Mouse (Mus musculus): Measurements from ENCODE around the gene Cfd. TPM values are rescaled to one million over a fixed set of nuclear protein-coding genes. Genes with fewer than 3 reads are reported as not detected.

The Cfd gene
- polyA plus RNA-seq, 1 experiment = 1,194 TPM

DNA sequence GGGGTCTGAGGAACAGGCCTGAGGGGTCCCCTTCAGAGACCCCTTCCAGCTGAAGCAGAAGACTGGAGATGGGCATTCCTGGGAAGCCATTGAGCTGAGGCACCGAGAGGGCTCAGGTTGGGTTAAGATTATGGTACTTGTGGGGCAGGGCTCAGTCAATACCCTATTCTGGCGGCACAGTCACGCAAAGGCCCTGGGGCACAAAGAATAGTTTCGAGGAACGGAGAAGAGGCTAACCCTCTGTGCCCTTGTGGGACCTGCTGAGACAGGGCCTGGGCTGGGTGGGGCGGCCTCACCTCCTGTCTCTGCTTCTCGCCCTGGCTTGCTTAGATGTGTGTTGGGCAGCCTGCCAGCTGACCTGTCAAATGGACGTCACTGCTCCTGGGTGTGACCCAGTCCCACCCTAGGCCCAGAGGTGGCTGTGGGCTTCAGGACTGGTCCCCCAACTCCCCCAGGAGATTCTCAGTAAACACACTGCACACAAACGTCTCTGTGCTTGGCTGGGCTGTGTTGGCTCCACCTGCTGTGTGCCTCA lies 42.6 kb downstream of the Cfd start:
- no peak for DNase-seq (ENCODE audit: low spot score)

DNA sequence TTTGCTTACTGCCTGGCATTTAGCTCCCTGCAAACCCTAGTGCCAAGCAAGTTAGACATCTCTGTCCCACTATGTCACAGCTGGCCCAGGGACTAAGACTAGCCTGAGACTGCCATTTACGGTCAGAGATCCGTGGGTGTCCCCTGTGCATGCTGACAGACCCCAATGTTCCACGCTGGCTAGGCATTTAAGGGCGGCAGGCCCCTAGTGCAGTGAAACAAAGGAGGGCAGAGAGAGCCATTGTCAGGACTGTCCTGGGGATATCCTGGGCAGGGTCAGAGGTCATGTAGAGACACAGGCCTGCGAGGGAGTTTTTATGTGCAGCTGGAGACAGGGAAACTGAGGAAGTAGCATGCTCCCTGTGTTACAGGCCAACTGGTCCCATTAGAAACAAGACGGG lies 43.2 kb downstream of the Cfd start:
- DNase-seq (ENCODE audit: low spot score) = no peak

DNA sequence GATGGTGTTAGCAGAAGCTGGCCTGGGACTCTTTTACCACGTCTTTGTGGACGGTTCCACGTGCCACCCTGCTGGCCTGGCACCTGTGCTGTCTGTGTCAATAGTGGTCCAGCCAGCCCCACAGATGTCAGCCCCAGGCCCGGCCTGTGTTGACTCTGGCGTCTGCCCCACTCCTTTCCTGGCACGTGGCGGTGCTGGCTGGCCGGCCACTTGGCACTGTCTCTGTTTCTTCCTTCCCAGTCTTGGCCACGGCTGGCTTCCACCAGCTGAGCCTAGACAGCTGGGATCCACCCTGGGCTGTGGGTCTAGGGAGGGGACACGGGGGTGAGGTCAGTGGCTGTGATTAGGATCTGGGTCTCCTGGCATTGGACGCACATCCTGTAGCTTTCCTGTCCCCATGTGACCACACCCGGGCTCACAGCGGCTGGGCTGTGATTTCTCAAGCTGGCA lies 43.6 kb downstream of the Cfd start:
- DNase-seq (ENCODE audit: low spot score) = peak; percentile 63

DNA sequence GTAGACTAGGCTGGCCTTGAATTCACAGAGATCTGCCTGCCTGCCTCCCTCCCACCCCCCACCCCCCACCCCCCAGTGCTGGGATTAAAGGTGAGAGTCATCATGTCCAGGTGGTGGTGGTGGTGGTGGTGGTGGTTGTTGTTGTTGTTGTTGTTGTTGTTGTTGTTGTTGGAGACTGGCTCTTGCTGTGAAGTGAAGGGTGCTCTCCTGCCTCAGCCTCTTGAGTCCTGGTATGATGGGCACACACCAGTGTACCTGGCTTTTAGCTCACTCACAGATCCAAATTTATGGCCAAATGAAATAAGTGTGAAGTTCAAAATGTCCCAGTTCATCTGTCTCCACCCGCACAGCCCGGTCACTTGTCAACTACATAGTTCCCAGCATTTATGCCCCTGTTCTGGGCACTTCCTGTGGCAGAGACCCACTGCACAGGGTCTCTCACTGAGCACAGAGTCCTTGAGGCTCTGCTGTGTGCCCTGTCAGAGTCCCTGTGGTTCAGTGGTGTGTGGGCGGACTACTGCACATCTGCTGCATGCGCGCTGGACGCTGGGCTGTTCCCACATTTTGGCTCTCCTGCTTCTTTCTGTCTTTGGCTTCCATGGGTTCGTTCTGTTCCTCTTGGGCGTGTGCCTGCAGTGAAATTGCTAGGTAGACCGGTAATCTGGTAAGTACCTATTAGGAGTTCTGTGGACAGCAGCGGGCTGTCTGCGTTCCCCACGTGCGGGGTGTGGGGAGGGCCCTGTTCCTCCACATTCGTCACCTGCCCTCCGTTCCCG lies 44.3 kb downstream of the Cfd start:
- no peak for DNase-seq (ENCODE audit: low spot score)

DNA sequence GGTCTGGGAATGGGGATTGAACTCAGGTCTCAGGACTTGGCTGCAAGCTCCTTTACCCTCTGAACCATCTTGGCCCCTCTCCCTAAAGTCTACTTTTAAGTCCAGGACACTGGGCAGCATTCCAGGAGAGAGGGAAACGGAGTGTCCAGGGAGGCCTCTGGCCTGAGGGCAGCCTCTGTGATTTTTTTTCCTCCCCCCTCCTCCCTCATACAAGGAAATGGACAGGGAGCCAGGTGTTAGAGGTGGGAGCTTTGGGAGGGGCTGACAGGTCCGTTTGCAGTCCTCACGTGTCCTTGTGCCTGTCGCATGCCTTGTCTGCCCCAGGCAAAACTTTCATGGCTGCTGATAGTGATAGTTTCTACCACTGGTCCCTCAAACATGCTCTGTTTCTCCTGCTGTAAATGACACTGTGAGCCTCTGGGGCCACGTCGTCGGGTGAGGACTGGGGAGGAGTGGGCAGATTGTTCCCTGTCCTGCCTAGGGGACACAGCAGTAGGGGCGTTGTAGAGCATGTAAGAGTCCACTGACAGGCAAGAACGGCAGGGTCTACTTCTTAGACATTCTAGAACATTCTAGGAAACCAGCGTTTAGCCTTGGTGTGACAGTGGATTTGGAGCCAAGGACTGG lies 45.7 kb downstream of the Cfd start:
- DNase-seq (ENCODE audit: low spot score) = no peak

DNA sequence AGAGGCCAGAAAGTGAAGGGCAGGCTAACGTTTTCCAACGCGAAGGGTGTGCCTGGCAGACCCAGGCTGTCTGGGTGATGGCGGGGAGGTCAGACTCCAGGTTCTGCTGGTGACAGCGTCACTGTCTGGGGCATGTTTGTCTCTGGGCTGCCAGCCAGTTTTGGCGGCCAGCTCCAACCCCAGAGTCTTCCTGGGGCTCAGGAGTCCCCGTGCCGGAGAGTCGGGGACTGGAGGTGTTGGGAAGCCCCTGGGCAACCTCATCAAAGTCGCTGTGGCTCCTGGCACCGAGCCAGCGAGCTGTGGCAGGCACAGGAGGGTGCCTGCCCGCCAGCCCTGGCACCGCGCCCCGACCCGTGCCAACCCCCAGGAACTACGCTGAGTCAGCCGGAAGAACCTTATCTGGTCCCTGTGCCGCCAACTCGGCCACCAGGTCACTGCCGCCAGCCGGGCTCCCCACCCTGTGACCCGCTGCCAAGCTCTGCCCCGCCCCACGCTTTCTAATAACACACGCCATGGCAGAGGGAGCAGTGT lies 46.3 kb downstream of the Cfd start:
- peak; percentile 84 for DNase-seq (ENCODE audit: low spot score)

DNA sequence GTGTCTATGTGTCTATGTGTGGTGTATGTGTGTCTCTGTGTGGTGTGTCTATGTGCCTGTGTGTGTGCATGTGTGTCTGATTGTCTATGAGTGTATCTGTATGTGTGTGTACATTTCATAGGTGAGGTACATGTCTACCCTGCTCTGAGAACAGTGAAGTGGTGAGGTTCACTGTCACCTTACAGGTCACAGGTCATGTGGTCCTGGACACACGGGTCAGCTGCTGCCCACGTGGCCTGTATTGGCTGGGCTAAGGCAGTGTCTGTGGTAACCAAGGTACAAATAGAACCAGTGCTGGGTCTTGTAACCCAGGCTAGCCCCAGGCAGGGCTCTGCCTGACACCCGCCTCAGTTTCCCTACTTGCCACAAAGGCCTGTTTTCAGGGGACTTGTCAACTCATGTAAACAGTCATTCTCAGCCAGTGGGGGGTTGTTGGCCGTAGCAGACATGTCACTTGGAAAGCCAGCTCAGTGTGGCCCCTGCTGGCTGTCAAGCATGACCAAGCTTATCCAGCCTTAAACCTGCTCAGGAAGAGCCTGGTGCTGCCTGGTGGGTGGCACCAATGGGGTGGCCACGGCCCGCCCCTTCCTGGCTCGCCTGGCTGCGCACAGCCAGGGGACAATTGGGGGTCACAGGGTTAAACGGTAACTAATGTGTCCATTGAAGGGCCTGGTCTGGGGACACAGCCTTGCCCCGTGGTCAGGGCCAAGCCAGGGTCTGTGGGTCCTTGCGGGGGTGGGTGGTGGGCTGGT lies 47.3 kb downstream of the Cfd start:
- no peak for DNase-seq (ENCODE audit: low spot score)

DNA sequence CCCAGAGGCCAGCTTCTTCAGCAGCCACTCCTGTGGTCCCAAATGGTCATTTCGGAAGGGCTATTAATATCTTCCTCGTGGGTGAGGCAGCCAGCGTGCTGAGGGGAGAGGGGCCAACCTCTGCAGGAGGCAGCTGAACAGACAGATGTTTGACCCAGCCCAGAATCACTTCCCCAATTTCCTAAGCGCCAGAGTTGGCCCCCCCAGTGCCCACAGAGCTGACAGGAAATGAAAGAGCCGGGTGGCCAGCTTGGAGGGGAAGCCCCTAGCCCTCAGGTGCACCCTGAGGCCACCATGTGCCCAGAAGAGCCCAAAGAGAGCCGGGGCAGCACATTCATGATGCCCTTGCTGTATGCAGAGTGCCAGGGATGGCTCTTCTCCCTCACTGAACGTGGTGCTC lies 50.1 kb downstream of the Cfd start:
- no peak for DNase-seq (ENCODE audit: low spot score)

Other genes with a start within 250 kb of the Cfd start
- not detected in 2 replicates for gene Odf3l2, start 245.1 kb upstream of the Cfd start, polyA plus RNA-seq (2012; rRNA removed)
- gene Madcam1, start 226.3 kb upstream of the Cfd start, polyA plus RNA-seq (2012; rRNA removed) = not detected in 2 replicates
- gene Tpgs1, start 221.5 kb upstream of the Cfd start, polyA plus RNA-seq (2012; rRNA removed) = 29.1 and 33.7 TPM in 2 replicates
- gene Cdc34, start 208.7 kb upstream of the Cfd start, polyA plus RNA-seq (2012; rRNA removed) = 60.6 and 70.0 TPM in 2 replicates
- 1.1 and 1.4 TPM in 2 replicates for gene Gzmm, start 201.8 kb upstream of the Cfd start, polyA plus RNA-seq (2012; rRNA removed)
- gene Bsg, start 186.4 kb upstream of the Cfd start, polyA plus RNA-seq (2012; rRNA removed) = 614 and 631 TPM in 2 replicates
- gene Hcn2, start 174.2 kb upstream of the Cfd start, polyA plus RNA-seq (2012; rRNA removed) = 0.96 and 1.5 TPM in 2 replicates
- 28.5 and 31.7 TPM in 2 replicates for gene Polrmt, start 144.3 kb upstream of the Cfd start, polyA plus RNA-seq (2012; rRNA removed)
- 0.04 and 0.06 TPM in 2 replicates for gene Fgf22, start 135.8 kb upstream of the Cfd start, polyA plus RNA-seq (2012; rRNA removed)
- 54.5 and 59.4 TPM in 2 replicates for gene Rnf126, start 123.9 kb upstream of the Cfd start, polyA plus RNA-seq (2012; rRNA removed)
- 41.4 and 44.3 TPM in 2 replicates for gene Fstl3, start 113.6 kb upstream of the Cfd start, polyA plus RNA-seq (2012; rRNA removed)
- gene Prss57, start 99.9 kb upstream of the Cfd start, polyA plus RNA-seq (2012; rRNA removed) = 0.47 and 0.49 TPM in 2 replicates
- gene Palm, start 97.3 kb upstream of the Cfd start, polyA plus RNA-seq (2012; rRNA removed) = 52.6 and 77.5 TPM in 2 replicates
- 0.66 and 0.92 TPM in 2 replicates for gene Misp, start 69.9 kb upstream of the Cfd start, polyA plus RNA-seq (2012; rRNA removed)
- gene Ptbp1, start 36.4 kb upstream of the Cfd start, polyA plus RNA-seq (2012; rRNA removed) = 140 and 166 TPM in 2 replicates
- gene Prtn3, start 16.4 kb upstream of the Cfd start, polyA plus RNA-seq (2012; rRNA removed) = 0.62 and 1.0 TPM in 2 replicates
- gene Plppr3, start 16.2 kb upstream of the Cfd start, polyA plus RNA-seq (2012; rRNA removed) = 1.8 TPM in 2 replicates
- gene Elane, start 4.6 kb upstream of the Cfd start, polyA plus RNA-seq (2012; rRNA removed) = 0.19 TPM in 1 of 2 replicates, not detected in the other
- gene Med16, start 18.1 kb downstream of the Cfd start, polyA plus RNA-seq (2012; rRNA removed) = 31.7 and 40.9 TPM in 2 replicates
- gene Gm26602, start 20.0 kb downstream of the Cfd start, polyA plus RNA-seq (2012; rRNA removed) = not detected in 2 replicates
- gene Kiss1r, start 26.1 kb downstream of the Cfd start, polyA plus RNA-seq (2012; rRNA removed) = 5.5 and 5.7 TPM in 2 replicates
- 140 and 147 TPM in 2 replicates for gene R3hdm4, start 30.4 kb downstream of the Cfd start, polyA plus RNA-seq (2012; rRNA removed)
- 3.8 and 4.1 TPM in 2 replicates for gene Arid3a, start 36.2 kb downstream of the Cfd start, polyA plus RNA-seq (2012; rRNA removed)
- 23.5 and 25.0 TPM in 2 replicates for gene Wdr18, start 69.3 kb downstream of the Cfd start, polyA plus RNA-seq (2012; rRNA removed)
- gene Grin3b, start 79.9 kb downstream of the Cfd start, polyA plus RNA-seq (2012; rRNA removed) = 0.04 TPM in 1 of 2 replicates, not detected in the other
- 135 and 159 TPM in 2 replicates for gene Tmem259, start 93.5 kb downstream of the Cfd start, polyA plus RNA-seq (2012; rRNA removed)
- 173 and 185 TPM in 2 replicates for gene Cnn2, start 97.7 kb downstream of the Cfd start, polyA plus RNA-seq (2012; rRNA removed)
- 7.5 and 9.2 TPM in 2 replicates for gene Abca7, start 105.6 kb downstream of the Cfd start, polyA plus RNA-seq (2012; rRNA removed)
- gene Arhgap45, start 125.8 kb downstream of the Cfd start, polyA plus RNA-seq (2012; rRNA removed) = 18.9 and 23.0 TPM in 2 replicates
- gene Polr2e, start 148.9 kb downstream of the Cfd start, polyA plus RNA-seq (2012; rRNA removed) = 141 and 178 TPM in 2 replicates
- gene Gpx4, start 156.3 kb downstream of the Cfd start, polyA plus RNA-seq (2012; rRNA removed) = 524 and 620 TPM in 2 replicates
- gene Sbno2, start 214.7 kb downstream of the Cfd start, polyA plus RNA-seq (2012; rRNA removed) = 34.0 and 35.4 TPM in 2 replicates
- 77.3 and 89.9 TPM in 2 replicates for gene Stk11, start 224.9 kb downstream of the Cfd start, polyA plus RNA-seq (2012; rRNA removed)
- gene Atp5d, start 247.8 kb downstream of the Cfd start, polyA plus RNA-seq (2012; rRNA removed) = 367 and 372 TPM in 2 replicates
- 9.2 and 12.2 TPM in 2 replicates for gene Cbarp, start 250.0 kb downstream of the Cfd start, polyA plus RNA-seq (2012; rRNA removed)